Mouse (Mus musculus) thymus, adult 18-20 months (tissue): Measurements from ENCODE around the gene St3gal2.
"Not testable (repeated sequence)": the region's sequence is repeated elsewhere in the genome, so short reads cannot be mapped to it uniquely, and the experiment has no call there.

Experiments
- DNase-seq, 2 experiments: peaks; one replicate each; pipeline ENCODE4 v3.0.0; 2022; ENCODE audit warnings: mixed read lengths in 2 of 2

St3gal2 gene

GRCm38 (mm10) chr8:110997547-110998531 is 78.1 kb downstream of the St3gal2 start, which contains the start of gene Ddx19a:
Ddx19a (minus strand) TSS chr8:110997800.
- peak; percentile 73 to 80 for DNase-seq

DNA sequence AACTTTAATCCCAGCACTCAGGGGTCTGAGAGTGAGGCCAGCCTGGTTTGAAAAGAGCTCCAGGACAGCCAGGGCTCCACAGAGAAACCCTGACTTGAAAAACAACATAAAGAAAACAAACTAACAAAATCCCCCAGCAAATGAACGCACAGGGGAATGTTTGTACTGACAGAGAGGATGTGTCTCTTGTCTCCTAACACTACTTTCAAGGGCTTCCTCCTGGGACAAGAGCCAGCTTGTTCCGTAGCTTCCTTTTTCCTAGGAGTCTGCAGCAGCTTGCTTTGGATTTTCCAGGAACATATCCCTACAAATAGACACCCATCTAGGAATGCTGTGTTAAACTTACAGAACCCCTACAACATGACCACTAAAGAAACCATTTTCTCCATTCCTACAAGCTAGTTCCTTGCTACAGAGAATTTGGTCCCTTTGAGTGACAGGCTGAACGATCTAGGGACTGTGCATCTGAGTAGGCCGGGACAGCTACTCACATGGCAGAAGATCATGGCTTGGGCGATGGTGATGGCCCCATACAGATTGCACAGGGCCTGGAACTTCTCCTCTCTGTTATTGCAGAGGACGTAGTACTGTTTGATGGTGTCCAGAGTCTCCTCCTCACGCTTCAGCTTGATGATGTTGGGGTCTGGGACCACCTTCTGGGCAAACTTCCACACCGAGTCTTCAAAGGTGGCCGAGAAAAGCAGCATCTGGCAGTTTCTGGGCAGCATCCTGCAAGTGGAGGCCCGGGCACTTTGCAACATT is 90.7 kb downstream of the St3gal2 start:
- not testable (repeated sequence) for DNase-seq
